ENCODE assay signal across 22 mouse cellular contexts in the genomic region with DNA sequence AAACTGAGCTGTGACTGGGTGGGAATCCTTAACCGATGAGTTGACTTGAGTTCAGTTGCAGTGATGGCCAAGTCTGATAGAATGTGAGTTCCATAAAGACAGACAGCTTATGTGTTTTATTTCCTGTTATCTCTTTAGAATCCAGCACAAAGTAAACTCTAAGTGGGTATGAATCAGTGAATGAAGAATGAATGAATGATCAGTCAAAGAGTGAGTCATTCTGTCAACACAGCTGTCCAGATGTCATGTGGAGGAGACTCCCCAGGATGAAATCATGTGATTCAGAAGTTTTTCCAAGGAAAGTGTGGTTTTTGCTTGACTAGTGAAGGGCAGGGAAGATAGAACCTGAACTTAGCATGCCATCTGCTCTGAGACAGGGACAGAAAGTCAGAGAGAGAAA.
DNase-seq lines count a peak whose midpoint lies in the region; TF ChIP-seq lines count a peak whose summit lies in the region.
"Had no signal": no experiment of that assay in that cellular context is flagged by ENCODE, and none has a peak within 500 bp of the region (broad histone marks: within the 10 kb centered on the region; RNA-seq: fewer than 3 reads in every experiment).

No protein-coding gene starts in this region.

- no peak overlapping the region for H3K27ac ChIP-seq in heart, adult 2 months
- H3K27ac ChIP-seq: embryonic facial prominence, embryonic 10.5 days; embryonic facial prominence, embryonic 12.5 days; forebrain, embryonic 10.5 days; forebrain, embryonic 12.5 days had no signal

- H3ac ChIP-seq in myocyte (ENCODE audit: control insufficient read depth, insufficient read length): no peak overlapping the region

- no peak for TF ChIP-seq POLR2A in myocyte (IDR thresholded peaks at IDR 0.05; ENCODE audit: insufficient read length, low read depth)
- no peak for TF ChIP-seq POLR2A in heart, adult 2 months (IDR thresholded peaks at IDR 0.05; ENCODE audit: insufficient read depth, low read depth, low read length)

- intact Hi-C loops in heart, adult 2 months (cut with DNase I): no loop called here

- TF ChIP-seq CTCF in heart, adult 2 months (IDR thresholded peaks at IDR 0.05): no peak

- no peak overlapping the region for H3K9ac ChIP-seq in heart, adult 2 months (ENCODE audit: low read depth, low read length)
- H3K9ac ChIP-seq: embryonic facial prominence, embryonic 12.5 days; forebrain, embryonic 12.5 days had no signal

- DNase-seq in 3134 (ENCODE audit: extremely low read depth, insufficient read length, low spot score) (peak; percentile 17), NIH3T3 (ENCODE audit: low read depth) (peak; percentile 56)
- DNase-seq in natural killer cell, adult 2 months (ENCODE audit: low spot score in 2 of 2): no peak
- no peak for DNase-seq in heart, adult 2 months
- DNase-seq: adrenal gland, adult 8-10 months; adrenal gland, postnatal 14 days; adrenal gland, postnatal 36 days; B cell, adult 2 months; cerebellum, adult 11-12 months; cerebellum, adult 2 months; cerebellum, adult 9-10 months; cerebellum, postnatal 10 days; cerebellum, postnatal 25 days had no signal

- H3K4me1 ChIP-seq in heart, adult 2 months (ENCODE audit: control insufficient read depth, insufficient read depth, low read length): no peaks in the 10 kb centered on the region
- H3K4me1 ChIP-seq: embryonic facial prominence, embryonic 10.5 days; embryonic facial prominence, embryonic 12.5 days; forebrain, embryonic 10.5 days; forebrain, embryonic 12.5 days had no signal

- no peak for TF ChIP-seq EP300 in heart, adult 2 months (IDR thresholded peaks at IDR 0.05; ENCODE audit: insufficient read depth, low read depth, low read length)

- no peaks in the 10 kb centered on the region for H3K79me2 ChIP-seq in myocyte (ENCODE audit: control insufficient read depth, insufficient read depth)
- no peaks in the 10 kb centered on the region for H3K79me2 ChIP-seq in heart, adult 2 months (replicated peaks; ENCODE audit: control insufficient read depth, insufficient read depth, low read length)

- WGBS in heart, adult 2 months: 87% methylated on average over 1 of the region's 1 CpGs

- H3K27me3 ChIP-seq in myocyte (ENCODE audit: control insufficient read depth, insufficient read depth, insufficient read length): no peaks in the 10 kb centered on the region
- H3K27me3 ChIP-seq in heart, adult 2 months (ENCODE audit: control insufficient read depth, insufficient read depth, low read length): no peaks in the 10 kb centered on the region
- H3K27me3 ChIP-seq: CH12.LX; embryonic facial prominence, embryonic 12.5 days; forebrain, embryonic 12.5 days; Patski had no signal

- H3K4me3 ChIP-seq in myocyte: no peak overlapping the region
- H3K4me3 ChIP-seq in heart, adult 2 months: no peak overlapping the region
- H3K4me3 ChIP-seq: embryonic facial prominence, embryonic 10.5 days; embryonic facial prominence, embryonic 12.5 days; erythroblast, embryonic 14.5 days; forebrain, embryonic 10.5 days; forebrain, embryonic 12.5 days had no signal

- no peak overlapping the region for H3K4me2 ChIP-seq in myocyte (ENCODE audit: low read depth)
- H3K4me2 ChIP-seq: embryonic facial prominence, embryonic 12.5 days; forebrain, embryonic 12.5 days had no signal

- no peaks in the 10 kb centered on the region for H3K36me3 ChIP-seq in myocyte (ENCODE audit: control insufficient read depth, insufficient read depth)
- H3K36me3 ChIP-seq in heart, adult 2 months (ENCODE audit: control insufficient read depth, insufficient read depth, low read length): no peaks in the 10 kb centered on the region
- H3K36me3 ChIP-seq: embryonic facial prominence, embryonic 10.5 days; embryonic facial prominence, embryonic 12.5 days; forebrain, embryonic 10.5 days; forebrain, embryonic 12.5 days; G1E had no signal

TF ChIP-seq in myocyte, 11 proteins besides CTCF, POLR2A, EP300 and RAD21:
- TF ChIP-seq TCF12 (IDR thresholded peaks at IDR 0.05; ENCODE audit: insufficient read depth, poor library complexity, severe bottlenecking) (no peak), REST (IDR thresholded peaks at IDR 0.05; ENCODE audit: insufficient read depth, insufficient read length) (no peak), MAX (IDR thresholded peaks at IDR 0.05; ENCODE audit: low read depth) (no peak), E2F4 (IDR thresholded peaks at IDR 0.05; ENCODE audit: insufficient read depth) (no peak), USF1 (IDR thresholded peaks at IDR 0.05; ENCODE audit: low read depth) (peak; percentile 30)
TF ChIP-seq in myocyte: peak in this region for 1.

Comparison
In these comparisons a context has a peak if more than half of its experiments do, and no peak if none do; other contexts are left out.
1. DNase-seq: peak in 3134 (single experiment) and NIH3T3 (single experiment); none in natural killer cell, adult 2 months (0 of 2) and heart, adult 2 months (0 of 2).